Mouse (Mus musculus): Measurements from ENCODE around the gene Mlh3.

- TF ChIP-seq CTCF (IDR thresholded peaks at IDR 0.05; ENCODE audit: control insufficient read depth, insufficient read depth, insufficient read length) (no peak), MYOG (IDR thresholded peaks at IDR 0.05; ENCODE audit: control insufficient read depth, extremely low read depth, insufficient read length) (no peak), MYOD1 (IDR thresholded peaks at IDR 0.05; ENCODE audit: control insufficient read depth, insufficient read length, low read depth) (no peak), MAX (IDR thresholded peaks at IDR 0.05) (no peak), USF1 (IDR thresholded peaks at IDR 0.05; ENCODE audit: low read depth) (no peak), CEBPB (IDR thresholded peaks at IDR 0.05; ENCODE audit: low read depth) (no peak)
Observed at GRCm38 (mm10) chr12:85217733-85218310, 52.6 kb downstream of the Mlh3 start.
